Mouse (Mus musculus): ENCODE measurements around the gene Dnajc5. TPM values are rescaled to one million over a fixed set of nuclear protein-coding genes. Genes with fewer than 3 reads are reported as not detected.

Dnajc5 gene
- total RNA-seq, 4 experiments from 2014 or later, result 57.8 to 71.4 (median 65.0) TPM

DNA sequence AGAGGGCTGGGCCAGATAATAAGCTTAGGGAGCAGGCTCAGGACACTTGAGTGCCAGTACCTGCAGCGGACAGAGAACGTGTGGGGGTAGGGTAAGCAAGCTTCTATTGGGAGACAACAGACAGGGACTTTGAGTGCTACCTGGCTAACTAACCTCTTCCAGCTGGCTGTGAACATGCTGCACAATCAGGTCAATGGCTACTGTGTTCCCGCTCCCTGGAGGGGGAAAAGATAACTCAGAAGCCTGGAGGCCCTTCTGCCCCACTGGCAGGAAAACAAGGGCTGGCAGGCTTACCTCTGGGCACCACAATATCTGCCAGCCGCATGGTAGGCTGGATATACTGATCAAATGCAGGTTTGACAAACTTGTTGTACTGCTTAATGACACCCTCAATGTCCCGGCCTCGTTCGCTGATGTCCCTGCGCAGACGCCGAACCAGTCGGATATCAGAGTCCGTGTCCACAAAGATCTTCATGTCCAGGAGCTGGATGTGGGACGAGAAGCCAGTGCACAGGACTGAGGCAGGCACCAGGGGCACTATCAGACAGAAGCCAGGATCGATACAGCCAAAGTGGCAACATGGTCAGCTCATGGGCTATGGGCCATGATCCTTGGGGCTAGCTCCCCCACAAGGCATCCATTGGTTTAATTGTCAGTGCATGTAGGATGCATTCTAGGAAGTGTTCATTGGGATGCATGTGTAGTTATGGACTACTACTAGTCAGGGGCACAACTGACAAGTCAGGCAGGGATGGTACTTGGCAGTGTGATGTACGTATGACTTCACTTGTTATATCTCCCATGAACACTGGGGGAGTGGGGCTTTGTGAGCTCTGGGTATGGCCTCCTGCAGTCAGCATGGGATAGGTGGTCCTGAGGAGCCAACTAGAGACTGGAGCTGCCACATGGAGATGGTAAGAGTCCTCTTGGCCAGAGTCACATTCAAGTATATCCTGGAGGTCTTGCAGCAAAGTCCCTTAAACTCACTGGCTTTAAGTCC, 52.9 kb downstream of the Dnajc5 start:
- DNase-seq (ENCODE audit: low spot score), result peak; percentile 35

DNA sequence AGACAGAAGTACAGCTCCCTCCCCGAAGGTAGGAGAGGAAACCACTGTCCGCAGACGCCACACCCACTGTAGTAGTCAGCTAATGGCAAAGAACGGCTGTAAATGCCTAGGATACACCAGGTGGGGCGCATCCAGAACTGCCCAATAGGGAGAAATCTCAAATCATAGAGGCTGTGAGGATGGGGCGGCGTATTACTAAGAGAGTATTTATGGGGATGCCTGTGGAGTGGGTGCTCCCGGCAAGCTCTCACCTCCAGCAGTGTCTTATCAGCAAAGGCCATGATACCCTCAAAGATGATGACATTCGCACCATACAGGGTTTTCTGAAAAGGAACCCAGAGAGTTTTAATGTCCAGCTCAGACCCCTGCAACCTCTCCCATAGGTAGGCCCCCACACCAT, 53.7 kb downstream of the Dnajc5 start:
- DNase-seq (ENCODE audit: low spot score), result no peak

DNA sequence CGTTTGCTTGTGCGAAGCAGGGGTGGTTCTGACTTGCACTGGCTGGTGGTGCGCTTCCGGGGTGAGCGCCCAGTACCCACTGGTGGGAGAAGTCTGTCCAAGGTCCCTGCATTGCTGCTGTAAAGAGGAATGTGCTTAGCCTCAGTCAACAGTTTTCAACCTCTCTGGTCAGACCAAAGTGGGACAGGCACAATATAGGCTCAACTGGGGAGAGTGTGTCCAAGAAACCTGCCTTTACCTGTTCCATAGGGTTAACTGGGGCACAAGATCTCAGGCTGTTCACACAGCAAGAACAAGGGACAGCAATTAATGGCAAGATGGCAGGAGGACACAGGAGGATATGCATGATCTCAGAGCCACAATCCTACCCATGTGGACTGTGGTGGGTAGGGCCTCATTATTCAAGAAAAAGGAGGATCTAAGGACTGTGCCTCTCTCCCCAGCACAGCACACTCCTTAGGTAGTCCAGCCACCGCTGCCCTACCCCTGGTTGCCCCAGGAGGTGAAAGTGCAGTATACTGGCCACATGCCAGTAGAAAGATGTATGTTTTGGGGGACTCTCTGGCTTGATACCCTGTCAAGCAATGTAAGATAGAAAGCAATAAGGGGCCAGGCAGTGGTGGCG, 54.7 kb downstream of the Dnajc5 start:
- no peak for DNase-seq (ENCODE audit: low spot score)

DNA sequence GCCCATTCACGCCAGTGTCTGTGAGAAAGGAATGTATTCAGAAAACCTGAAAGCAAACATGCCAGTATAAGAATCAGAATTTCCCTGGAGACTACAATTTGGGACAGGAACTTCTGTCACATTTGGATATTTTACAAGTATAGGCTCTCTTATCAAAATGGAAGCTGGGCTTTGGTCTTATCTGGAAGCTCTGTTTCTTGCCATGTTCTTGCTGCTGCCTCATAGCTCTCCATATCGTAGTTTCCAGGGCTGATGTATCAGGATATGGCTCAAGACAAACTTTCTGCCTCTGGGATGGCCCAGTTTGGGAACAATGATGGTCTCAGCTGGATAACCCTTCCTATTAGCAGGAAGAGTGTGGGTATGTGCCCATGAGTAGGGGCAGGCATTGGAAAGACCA, 56.3 kb downstream of the Dnajc5 start:
- no peak for DNase-seq (ENCODE audit: low spot score)

DNA sequence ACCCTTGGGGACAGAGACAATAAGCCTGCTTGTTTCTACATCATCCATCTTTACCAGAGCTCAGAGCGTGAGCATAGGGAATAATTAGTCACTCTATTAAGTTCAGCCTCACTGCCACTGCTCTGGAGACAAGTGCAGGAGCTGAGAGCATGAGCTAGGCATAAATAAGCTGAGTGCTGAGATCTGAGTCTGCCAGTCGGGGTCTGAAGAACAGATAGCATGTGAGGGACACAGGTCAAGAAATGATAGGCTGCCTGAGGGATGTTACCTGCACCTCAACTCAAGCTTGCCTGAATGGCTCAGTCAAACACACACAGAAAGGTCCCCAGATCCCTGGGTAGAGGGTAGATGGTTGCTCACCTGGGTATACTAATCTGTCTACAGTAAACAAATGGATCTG, 56.8 kb downstream of the Dnajc5 start:
- DNase-seq (ENCODE audit: low spot score), result no peak

DNA sequence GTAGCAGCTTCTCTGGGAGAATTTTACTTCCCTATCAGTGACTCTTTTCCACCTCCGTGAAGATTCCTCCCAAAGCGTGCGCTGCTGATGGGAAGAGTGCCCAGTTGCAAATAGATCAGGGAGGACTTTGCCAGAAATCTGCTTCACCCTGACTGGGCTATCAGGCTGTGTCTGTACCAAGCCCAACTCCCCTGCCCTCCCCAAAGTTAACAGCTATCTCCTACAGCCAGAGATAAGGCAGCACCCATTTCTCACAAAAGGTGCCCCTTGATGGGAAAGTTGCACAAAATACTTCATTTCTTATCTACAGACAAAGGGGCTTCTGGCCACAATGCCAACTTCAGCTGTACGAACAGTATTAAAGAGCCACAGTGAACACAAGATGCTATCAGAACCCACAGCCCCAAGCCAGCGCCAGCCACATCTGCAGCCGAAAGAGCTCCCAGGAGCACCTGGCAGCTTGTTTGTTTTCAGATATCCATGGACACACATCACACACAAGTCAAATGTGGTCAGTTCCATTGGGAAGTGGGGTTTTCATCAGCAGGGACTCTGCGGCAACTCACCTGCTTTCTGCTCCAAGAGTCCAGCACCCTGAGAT, 57.8 kb downstream of the Dnajc5 start:
- no peak for DNase-seq (ENCODE audit: low spot score)

DNA sequence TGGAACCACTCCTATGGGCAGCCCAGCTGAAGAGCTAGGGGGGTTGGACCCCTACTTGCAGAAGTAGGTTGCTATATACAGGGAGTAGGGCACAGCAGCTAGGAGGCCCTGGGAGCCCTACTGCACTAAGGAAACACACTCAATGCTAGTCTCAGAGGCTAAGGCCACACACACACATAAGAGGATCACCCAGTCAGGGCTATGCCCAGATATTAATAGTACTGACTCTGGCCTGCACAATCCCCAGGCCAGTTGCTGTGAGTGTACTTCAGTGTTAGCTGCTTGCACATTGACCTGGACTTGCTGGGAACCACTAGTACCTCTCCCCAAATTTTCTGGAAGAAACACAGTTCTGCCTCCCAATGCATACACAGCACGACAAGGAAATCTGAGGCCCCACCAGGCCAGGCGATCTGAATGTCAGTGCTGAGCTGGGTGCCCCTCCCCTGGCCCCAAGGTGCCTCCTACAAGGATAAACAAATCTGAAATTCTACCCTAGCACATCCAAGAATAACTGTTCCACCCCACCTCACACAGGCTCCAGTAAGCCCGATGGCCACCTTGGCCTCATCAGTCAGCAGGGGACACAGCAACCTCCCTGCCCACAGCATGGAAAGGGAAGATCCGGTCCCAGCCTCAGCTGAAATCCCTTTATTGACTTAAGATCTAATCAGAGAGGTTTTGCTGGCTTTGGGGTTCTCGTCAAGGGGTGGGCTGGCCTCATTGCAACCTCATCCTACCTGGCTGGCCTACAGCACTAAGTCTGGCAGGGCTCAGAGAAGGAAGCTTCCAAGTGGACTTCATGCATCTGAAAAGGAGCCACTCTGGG, 58.7 kb downstream of the Dnajc5 start:
- no peak for DNase-seq (ENCODE audit: low spot score)

DNA sequence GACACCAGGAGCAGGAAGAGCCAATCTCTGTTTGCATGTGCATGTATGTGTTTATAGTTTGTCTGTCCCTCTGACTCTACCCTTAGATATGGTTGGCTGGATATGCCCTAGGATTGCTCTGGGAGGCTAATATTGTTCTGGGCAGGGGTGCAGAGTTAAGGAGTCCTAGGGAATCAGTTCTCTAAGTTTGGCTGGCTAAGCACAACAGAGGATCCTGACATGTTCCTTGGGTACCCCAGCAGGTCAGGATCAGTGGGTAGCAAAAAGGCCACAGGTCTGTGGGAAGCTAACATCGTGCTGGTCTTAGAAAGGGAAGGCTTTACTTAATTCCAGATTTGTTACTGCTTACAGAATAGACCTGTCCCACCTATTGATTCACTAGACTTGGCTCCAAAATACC, 59.4 kb downstream of the Dnajc5 start:
- DNase-seq (ENCODE audit: low spot score), result no peak

DNA sequence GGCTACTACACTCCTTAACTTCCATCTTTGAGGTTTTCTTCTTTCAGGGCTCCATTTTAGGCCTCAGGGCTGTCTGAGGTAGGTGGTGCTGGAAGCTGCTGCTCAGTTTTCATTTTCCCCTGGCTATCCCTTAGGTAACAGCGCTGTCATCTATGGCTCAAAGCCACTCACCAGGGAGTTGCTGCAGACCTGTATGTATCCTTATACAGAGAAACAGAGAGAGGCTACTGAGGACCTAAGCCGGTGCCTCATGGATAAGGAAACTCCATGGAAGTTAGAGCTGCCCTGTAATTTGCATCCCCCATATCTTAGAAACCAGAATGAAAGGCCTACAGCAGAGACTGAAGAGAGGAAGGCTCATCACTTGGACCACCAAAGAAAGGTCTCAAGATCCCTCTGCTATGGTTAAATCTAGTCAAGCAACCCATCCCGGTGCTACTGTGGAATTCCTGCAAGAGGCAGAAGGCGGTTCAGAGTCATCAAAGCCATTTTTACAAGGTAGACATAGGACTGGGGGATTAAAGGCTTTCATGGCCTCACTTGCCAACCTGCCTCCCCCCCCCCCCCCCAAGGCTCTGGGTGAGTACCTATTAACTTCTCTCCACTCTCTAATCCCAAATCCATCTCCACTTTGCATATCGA, 60.0 kb downstream of the Dnajc5 start:
- no peak for DNase-seq (ENCODE audit: low spot score)

DNA sequence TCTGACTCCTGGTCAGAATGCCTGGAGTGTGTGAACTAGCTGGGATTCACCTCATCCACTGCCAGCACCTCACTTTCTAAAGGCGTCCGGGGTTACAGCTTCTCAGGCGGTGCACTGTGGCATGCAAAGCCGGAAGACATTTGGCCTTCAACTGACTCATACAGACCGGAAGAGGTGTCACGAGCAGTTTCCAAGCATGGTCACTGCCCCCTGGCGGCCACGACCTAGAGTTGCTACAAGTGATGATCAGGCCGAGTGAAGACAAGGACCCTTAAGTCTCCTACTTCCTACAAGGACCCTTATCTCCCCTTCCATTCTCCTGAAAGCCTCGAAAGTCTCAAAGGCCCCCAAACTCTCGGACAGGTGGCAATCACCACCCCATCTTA, 60.7 kb downstream of the Dnajc5 start:
- DNase-seq (ENCODE audit: low spot score), result peak; percentile 85

DNA sequence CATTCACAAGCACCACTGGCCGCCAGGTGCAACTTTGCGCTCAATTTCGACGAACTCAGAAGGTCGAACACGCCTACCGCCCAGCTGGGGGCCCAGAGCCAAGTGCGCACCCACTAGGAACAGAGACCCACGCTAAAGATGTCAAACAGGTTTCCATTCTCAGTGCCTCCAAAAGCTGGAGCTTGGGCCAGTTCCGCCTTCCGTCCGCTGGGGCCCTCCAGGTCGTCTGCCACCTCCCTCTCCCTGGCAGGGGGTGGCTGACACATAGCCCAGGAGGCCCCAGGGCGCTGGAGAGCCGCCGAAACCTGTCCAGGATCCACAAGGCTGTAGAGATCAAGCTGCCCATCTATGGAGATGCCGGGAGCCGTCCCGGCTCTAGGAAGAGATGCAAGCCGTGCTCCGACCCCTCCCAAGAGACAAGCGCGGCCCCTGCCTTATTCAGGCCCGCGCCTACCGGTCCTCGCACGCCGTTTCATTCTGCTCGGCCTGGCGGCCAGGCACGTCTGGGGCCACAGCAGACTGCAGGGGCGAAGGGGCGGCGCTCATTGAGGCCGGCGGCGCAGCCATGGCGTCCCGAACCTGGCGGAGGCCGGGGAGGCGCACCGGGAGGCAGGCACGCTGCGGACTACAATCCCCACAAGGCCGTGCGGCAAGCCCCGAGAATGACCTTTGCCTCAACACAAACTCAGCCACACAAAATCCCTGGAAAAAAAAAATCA, 61.3 kb downstream of the Dnajc5 start:
- peak; percentile 83 for DNase-seq (ENCODE audit: low spot score)

DNA sequence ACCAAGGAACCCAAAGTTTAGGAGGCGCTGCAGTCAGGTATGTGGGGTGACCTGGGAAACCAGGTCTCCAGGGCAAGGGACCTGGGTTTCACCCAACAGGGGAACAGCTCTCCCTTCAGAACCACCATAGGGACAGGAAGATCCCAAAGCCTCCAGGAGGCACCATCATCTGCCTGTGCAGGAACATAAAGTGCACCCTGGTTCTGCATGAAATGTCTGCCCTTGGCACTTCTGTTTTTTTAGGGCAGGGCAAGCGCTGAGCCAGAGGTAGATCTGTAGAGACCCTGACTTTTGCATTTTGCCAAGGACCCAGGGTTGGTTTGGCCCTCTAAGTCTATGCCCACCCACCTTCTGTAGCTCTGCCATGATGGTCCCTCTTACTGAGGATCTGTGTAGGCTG, 62.1 kb downstream of the Dnajc5 start:
- no peak for DNase-seq (ENCODE audit: low spot score)

DNA sequence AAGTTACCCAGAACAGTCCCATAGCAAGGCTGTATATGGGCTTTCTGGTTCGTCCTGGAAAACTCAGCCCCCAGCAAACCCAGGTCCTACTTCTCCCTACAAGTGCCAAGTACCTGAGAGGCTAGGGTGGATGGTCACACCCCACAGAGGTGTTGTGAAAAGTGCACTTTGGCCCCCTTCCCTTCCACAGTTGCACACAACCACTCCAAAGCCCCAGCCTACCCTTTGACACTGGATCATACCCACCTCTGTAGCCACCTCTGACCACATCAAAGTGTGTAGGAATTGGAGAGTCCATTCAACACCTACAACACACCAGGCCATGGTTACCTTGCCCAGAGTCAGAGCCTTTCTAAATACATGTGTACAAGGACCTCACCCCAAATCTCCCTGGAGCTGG, 62.7 kb downstream of the Dnajc5 start:
- DNase-seq (ENCODE audit: low spot score), result no peak

DNA sequence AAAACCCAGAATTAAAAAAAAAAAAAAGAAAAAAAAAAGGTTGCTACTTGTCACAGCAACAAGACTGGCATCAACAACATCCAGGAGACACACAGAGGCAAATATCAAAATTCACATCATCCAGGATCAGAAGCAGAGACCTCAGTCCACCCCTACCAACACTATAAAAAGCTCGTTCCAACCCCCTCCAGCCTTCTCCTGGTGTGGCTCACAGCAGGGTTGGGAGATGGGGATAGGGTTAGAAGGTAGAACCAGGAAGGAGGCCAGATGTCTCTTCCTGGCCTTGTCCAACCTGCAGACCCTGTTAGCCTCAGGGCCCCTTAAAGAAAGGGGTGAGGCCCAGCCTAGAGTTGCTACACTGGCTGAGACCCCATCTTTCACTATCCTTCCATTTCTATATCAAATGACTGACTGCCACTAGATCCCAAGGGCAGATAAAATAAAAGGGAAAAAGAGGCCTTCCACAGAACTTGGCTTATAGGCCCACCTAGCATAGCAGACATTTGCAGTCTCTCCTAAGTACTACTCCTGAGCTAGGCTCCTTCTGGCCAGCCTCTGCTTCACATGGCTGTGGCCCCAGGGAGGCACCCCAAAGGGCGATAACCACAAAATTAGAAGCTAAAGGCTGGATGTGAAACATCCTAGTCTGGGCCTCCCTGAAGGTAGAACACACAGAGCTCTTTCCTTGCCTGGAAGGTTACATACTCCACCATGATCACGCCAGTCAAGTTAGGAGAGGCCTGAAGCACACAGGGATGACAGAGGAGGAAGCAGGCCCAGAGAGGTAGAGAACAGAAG, 63.4 kb downstream of the Dnajc5 start:
- DNase-seq (ENCODE audit: low spot score), result no peak

DNA sequence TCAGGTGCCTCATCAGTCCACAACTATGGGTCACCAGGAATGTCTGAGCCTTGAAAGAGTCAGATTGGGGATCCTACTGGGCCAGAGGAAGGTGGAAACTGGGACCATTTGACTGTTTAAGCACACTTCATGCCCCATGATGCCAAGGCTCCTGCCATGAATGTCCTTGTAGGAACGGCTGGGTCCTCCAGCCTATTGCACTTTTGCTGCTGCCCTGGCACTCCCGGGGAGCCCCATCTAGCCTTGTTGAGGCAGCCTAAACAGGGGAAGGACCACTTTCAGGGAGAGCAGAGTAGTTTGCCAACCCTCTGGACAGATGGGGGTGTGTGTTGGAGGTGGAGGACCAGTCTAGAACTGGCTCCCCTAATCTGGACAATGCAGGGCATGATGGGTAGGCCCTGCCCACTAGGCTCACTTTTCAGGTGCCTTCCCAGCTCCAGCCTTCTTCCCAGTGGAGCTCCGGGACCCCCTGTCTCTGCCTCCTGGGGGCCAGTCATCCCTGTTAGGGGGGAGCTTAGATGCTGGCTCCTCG, 64.2 kb downstream of the Dnajc5 start, which contains the start of gene Uckl1:
TSS of gene Uckl1 (minus strand) at position 482 of the 532 bp plus-strand sequence.
- DNase-seq (ENCODE audit: low spot score), result no peak

DNA sequence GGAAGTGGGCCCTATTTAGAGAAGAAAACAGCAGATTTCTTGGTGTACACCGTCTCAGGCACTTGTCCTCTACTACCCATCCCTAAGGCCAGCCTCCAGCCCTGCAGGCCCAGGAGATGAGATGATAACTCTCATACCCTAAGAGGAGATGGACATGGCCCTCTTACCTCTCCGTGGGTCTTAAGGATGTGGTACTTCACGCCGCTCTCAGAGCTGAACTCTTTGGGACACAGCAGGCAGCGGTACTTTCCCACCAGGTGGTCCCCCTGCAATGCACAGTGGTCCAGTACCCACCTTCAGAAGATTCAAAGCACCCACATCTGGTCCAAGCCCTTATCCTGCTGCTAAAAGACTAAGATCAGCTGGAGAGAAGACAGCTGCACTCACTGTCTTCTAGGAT, 65.2 kb downstream of the Dnajc5 start:
- DNase-seq (ENCODE audit: low spot score), result no peak

DNA sequence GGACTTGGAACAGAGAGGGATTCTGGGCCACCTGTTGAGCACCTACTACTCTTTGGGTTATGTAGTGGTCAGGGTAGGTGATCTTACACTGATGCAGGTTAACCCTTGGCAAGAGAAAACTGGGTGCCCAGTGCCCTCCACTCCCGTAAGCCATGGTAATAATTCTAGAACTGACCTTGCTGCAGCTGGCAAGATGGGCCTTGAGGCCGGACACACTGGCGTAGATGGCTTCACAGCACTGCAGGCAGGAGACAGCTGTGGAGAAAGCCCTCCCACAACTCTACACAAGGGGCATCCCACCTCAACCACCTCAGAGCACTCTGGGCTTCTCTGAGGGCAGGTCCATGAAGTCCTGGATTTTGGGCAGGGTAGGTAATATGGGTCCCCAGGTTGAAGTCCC, 65.8 kb downstream of the Dnajc5 start:
- DNase-seq (ENCODE audit: low spot score), result no peak

DNA sequence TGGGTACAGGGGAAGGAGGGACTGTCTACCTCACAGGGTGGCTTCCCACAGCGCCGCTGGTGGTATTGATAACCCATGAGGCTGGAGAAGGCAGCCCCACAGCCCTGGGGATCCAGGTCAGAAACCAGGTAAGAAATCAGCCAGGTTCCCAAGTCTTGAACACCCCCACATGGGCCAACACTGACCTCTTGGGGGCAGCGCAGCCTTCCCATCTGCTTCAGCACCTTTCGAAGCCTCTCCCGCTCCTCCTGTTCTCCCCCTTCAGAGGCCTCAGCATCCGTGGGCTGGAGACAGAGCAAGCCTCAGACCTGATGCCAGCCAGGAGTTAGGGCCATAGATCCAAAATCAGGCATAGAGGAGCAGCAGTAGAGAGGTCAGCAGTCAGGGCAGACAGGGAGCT, 67.5 kb downstream of the Dnajc5 start:
- DNase-seq (ENCODE audit: low spot score), result no peak

DNA sequence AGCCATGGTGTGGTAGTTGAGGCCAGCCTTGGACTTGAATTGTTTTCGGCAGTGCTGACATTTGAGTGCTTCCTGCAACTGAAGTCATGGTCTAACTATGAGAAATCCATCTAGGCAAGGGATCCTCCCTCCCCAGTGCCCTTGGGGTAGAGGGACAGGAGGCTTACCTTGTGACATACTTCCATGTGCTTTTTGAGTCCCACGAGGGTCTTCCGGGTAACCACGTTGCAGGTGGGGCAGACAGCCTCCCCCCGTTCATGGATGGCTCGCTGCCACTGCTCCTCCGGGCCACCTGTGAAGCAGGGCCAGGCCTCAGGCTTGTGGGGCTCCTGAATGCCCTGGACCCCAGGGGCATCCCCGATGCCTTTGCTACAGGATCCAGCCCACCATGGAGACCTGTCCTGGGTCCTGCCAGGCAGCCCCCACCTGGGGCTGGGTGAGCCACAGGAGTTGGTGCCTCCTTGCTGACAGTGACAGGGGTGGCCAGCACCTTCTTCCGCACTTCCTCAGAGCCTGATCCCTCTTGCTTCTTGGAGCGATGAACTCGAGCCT, 68.0 kb downstream of the Dnajc5 start:
- DNase-seq (ENCODE audit: low spot score), result no peak

Measured in heart, adult 8-10 months (tissue).